Mouse (Mus musculus) erythroid progenitor cell, adult 5-6 weeks (primary cell): ENCODE measurements around the gene Pafah1b3. TPM values are rescaled to one million over a fixed set of nuclear protein-coding genes. Genes with fewer than 3 reads are reported as not detected.

Experiments used
- ATAC-seq: replicated peaks from 2 replicates; pipeline ENCODE4 v1.8.0; 2016; ENCODE audit warnings: moderate number of reproducible peaks, mild to moderate bottlenecking, moderate TSS enrichment, inconsistent platforms; ENCODE audit not compliant: poor library complexity, low FRiP score, severe bottlenecking
- total RNA-seq, 2 experiments: library from RNA; stranded (forward) in 1 of 2; stranded (reverse) in 1 of 2; fragments of 150-400 nt in 1 of 2; fragments of 186-747, 209-891 nt in 1 of 2; gene quantifications; 2 replicates each; pipeline versions ENCODE4 v1.2.3 to v1.2.4; 2015 to 2017; ENCODE audit warnings: low replicate concordance in 2 of 2

Pafah1b3 gene
- total RNA-seq, 2 experiments from 2014 or later = 17.3 to 26.8 TPM

- ATAC-seq = no peak
Measured at GRCm38 (mm10) chr7:25283637-25284036, 14.1 kb downstream of the Pafah1b3 start.

GRCm38 (mm10) chr7:25282731-25283211, 15.0 kb downstream of the Pafah1b3 start:
- ATAC-seq = no peak

- peak; percentile 75 for ATAC-seq
Measured at GRCm38 (mm10) chr7:25281734-25282601, 15.8 kb downstream of the Pafah1b3 start.

GRCm38 (mm10) chr7:25281166-25281733, 16.5 kb downstream of the Pafah1b3 start:
- ATAC-seq = peak; percentile 56

GRCm38 (mm10) chr7:25279861-25280791, 17.7 kb downstream of the Pafah1b3 start:
- ATAC-seq = no peak

GRCm38 (mm10) chr7:25279076-25279860, 18.5 kb downstream of the Pafah1b3 start:
- 0 out of 2 replicates have a peak, but pooled peaks have one; percentile 12 for ATAC-seq

- ATAC-seq = peak; percentile 55
Measured at GRCm38 (mm10) chr7:25278341-25279075, 19.3 kb downstream of the Pafah1b3 start.

GRCm38 (mm10) chr7:25277998-25278340, 19.8 kb downstream of the Pafah1b3 start:
- no peak for ATAC-seq

GRCm38 (mm10) chr7:25277405-25277804, 20.4 kb downstream of the Pafah1b3 start:
- no peak for ATAC-seq

GRCm38 (mm10) chr7:25275555-25276298, 22.1 kb downstream of the Pafah1b3 start:
- ATAC-seq = no peak

- no peak for ATAC-seq
Measured at GRCm38 (mm10) chr7:25274996-25275395, 22.8 kb downstream of the Pafah1b3 start.

GRCm38 (mm10) chr7:25274571-25274970, 23.2 kb downstream of the Pafah1b3 start:
- no peak for ATAC-seq

- peak; percentile 43 for ATAC-seq
Measured at GRCm38 (mm10) chr7:25273259-25274241, 24.2 kb downstream of the Pafah1b3 start.

- ATAC-seq = no peak
Measured at GRCm38 (mm10) chr7:25272445-25273258, 25.1 kb downstream of the Pafah1b3 start.

- no peak for ATAC-seq
Measured at GRCm38 (mm10) chr7:25271651-25272444, 25.9 kb downstream of the Pafah1b3 start.
